Mouse (Mus musculus) bone marrow macrophage, adult 2 months (primary cell): ENCODE results near the gene Vps13a. TPM values are rescaled to one million over a fixed set of nuclear protein-coding genes. Genes with fewer than 3 reads are reported as not detected.

Experiments used
- H3K27ac ChIP-seq: 2 replicates; pipeline ENCODE4 v1.5.1; 2012; ENCODE audit warnings: low read depth, low read length; ENCODE audit not compliant: insufficient read depth
- H3K4me1 ChIP-seq: 2 replicates; pipeline ENCODE4 v1.6.1; 2012; ENCODE audit warnings: low read length; ENCODE audit not compliant: control insufficient read depth, insufficient read depth
- H3K4me3 ChIP-seq: 2 replicates; pipeline ENCODE4 v1.5.1; 2012; ENCODE audit warnings: mild to moderate bottlenecking, low read length, moderate library complexity; ENCODE audit not compliant: insufficient read depth
- CTCF ChIP-seq: IDR thresholded peaks from 2 replicates; pipeline ENCODE4 v1.5.1; 2012; ENCODE audit warnings: low read depth, mild to moderate bottlenecking, low read length, moderate library complexity
- POLR2A ChIP-seq: IDR thresholded peaks from 2 replicates; pipeline ENCODE4 v1.6.1; 2012; ENCODE audit warnings: mild to moderate bottlenecking, low read depth, low read length, borderline replicate concordance
- polyA plus RNA-seq: library from polyadenylated mRNA; stranded (reverse); fragments of >200 nt; gene quantifications from 2 replicates; pipeline ENCODE4 v1.2.4, GENCODE M21; 2012; ENCODE audit not compliant: missing spikeins, insufficient read depth, insufficient read length

The Vps13a gene
- polyA plus RNA-seq, 1 experiment: 24.6 TPM

DNA sequence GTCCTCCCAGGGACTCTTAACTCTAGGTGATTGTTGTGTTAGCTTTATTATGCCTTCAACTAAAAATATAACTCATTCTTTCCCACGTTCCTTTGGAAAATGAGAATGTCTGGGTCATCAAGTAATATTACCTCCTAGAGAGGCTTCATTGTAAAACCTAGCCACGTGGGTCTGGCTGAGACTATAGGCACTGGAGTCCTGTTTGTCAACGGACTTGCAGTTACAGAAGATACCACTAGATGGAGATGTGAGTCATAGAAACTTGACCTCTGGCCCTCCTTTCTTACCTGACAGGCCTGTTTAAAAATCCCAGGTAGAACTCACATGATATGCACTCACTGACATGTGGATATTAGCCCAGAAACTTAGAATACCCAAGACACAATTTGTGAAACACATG is 195.4 kb downstream of the Vps13a start:
- no peaks in the 10 kb centered on the region for H3K4me1 ChIP-seq
- no peak overlapping the region for H3K4me3 ChIP-seq

DNA sequence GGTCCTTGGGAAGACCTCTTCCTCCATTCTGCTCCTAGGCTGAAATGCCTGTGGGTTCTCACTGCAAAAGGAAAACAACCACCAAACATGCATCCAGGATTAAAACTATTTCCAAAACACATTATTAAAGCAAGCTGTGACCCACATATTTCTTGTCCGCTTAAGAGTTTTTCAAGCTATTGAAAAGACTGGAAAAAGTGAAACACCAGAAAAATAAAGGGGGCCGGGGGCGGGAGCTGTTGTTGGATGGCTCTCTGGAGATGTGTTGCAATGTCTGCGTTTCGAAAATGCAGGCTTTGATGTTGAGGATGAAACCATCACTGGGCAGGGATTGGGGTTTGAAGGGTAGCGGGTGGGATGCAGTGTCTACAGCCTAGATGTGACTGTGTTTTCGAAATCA is 196.2 kb downstream of the Vps13a start:
- Histone ChIP-seq H3K4me1 (no peaks in the 10 kb centered on the region), H3K4me3 (no peak overlapping the region), H3K27ac (no peak overlapping the region)
- TF ChIP-seq CTCF (no peak), POLR2A (no peak)

More for the DNA sequence above, 195.4 kb downstream of the Vps13a start:
- H3K27ac ChIP-seq: no peak overlapping the region
- TF ChIP-seq CTCF (no peak), POLR2A (no peak)

DNA sequence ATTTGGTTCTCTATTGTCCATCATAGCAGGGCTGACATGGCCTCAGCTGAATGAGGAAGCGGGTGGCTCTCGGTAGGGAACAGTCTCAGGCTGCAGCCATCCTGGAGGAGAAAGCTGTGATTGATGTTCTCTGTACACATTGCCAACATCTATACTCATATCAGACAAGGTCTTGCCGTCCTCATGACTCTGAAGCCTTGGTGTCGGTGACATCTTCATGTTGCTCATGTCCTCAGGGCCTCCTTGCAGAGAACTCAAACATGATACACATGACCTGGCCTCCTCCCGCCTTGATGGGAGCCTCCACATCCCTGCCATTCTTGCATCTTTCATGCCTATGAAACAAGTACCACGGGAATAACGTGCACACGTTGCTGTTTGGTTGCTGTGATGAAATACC is 200.2 kb downstream of the Vps13a start:
- TF ChIP-seq POLR2A: no peak
- no peak for TF ChIP-seq CTCF
- no peak overlapping the region for H3K4me3 ChIP-seq
- H3K27ac ChIP-seq: no peak overlapping the region
- no peaks in the 10 kb centered on the region for H3K4me1 ChIP-seq

DNA sequence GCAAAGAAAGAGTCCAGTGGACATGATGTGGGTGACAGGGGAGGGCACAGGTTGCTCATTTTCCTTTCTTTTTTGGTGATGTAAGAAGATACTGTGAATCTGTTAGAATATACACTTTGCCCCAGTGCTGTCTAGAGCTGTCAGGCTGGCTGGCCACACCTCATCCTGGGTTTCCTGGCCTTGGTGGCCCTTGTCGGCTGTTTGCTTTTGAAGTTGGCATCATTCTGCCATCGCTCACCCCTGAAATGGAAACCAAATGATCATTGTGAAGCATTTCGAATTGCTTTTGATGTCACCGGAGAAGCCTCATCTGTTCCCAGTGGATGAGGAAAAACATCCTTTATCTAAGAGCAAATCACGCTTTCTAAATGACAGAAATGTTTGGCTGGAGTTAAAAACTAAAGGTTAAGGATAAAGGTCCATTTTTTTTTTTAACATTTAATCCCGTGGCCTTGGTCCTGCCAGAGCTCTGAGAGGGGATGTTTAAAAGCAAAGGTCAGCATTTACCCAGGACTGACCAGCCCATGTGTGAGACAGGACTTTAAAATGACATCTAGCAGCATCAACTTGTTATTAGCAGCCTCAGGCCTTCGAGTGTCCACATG is 201.0 kb downstream of the Vps13a start:
- H3K4me3 ChIP-seq: no peak overlapping the region
- no peaks in the 10 kb centered on the region for H3K4me1 ChIP-seq
- no peak for TF ChIP-seq CTCF
- H3K27ac ChIP-seq: no peak overlapping the region

DNA sequence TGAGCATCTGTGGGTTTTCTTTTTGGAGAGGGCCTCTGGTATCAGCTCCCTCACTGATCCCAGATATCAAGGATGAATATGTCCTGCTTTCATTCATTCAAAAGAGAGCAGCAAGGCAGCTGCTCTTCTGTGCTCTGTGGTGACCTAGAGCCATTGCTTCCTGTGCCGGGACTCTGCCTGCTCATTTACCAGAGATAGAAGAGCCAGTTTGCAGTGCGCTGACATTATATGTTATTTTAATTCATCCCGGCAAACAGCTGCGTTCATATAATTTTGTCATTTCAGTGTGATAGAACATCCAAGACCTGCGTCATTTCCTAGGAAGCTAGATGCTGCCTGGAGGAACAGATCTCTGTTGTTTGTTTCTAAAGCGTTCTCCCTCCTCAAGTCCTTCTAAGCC is 203.9 kb downstream of the Vps13a start:
- no peak overlapping the region for H3K27ac ChIP-seq
- no peak overlapping the region for H3K4me3 ChIP-seq
- TF ChIP-seq POLR2A (no peak), CTCF (no peak)
- H3K4me1 ChIP-seq: no peaks in the 10 kb centered on the region

Other genes starting within 250 kb of the Vps13a start
- not detected in 2 replicates for gene Foxb2, start 92.9 kb upstream of the Vps13a start, polyA plus RNA-seq
- gene Prune2, start 175.2 kb upstream of the Vps13a start, polyA plus RNA-seq: 19.2 and 21.4 TPM in 2 replicates